Mouse (Mus musculus) embryonic facial prominence, embryonic 15.5 days (tissue): ENCODE results near the gene Kif16b. TPM values are rescaled to one million over a fixed set of nuclear protein-coding genes. Genes with fewer than 3 reads are reported as not detected.

ENCODE experiments used
- ATAC-seq: fragments of 200-750 bp; cut with Nextera tagmentation; 2 replicates; pipeline ENCODE4 v1.8.0; 2017; ENCODE audit warnings: low read depth, moderate TSS enrichment; ENCODE audit not compliant: insufficient number of reproducible peaks, low FRiP score, low TSS enrichment
- H3K27ac ChIP-seq: fragments of 300-500 bp; sonication (generic); replicated peaks from 2 replicates; pipeline ENCODE4 v1.5.1; 2015; ENCODE audit warnings: mild to moderate bottlenecking, inconsistent platforms
- H3K27me3 ChIP-seq: fragments of 300-500 bp; sonication (generic); 2 replicates; pipeline ENCODE4 v1.6.1; 2015; ENCODE audit warnings: inconsistent platforms
- H3K36me3 ChIP-seq: fragments of 300-500 bp; sonication (generic); 2 replicates; pipeline ENCODE4 v1.6.1; 2015; ENCODE audit warnings: mild to moderate bottlenecking, inconsistent platforms
- H3K4me1 ChIP-seq: fragments of 300-500 bp; sonication (generic); 2 replicates; pipeline ENCODE4 v1.6.1; 2015; ENCODE audit warnings: inconsistent platforms
- H3K4me2 ChIP-seq: fragments of 300-500 bp; sonication (generic); replicated peaks from 2 replicates; pipeline ENCODE4 v1.6.1; 2015; ENCODE audit warnings: mild to moderate bottlenecking, inconsistent platforms
- H3K4me3 ChIP-seq: fragments of 300-500 bp; sonication (generic); replicated peaks from 2 replicates; pipeline ENCODE4 v1.5.1; 2015; ENCODE audit warnings: mild to moderate bottlenecking, inconsistent platforms
- H3K9ac ChIP-seq: fragments of 300-500 bp; sonication (generic); 2 replicates; pipeline ENCODE4 v1.6.1; 2015; ENCODE audit warnings: inconsistent platforms
- H3K9me3 ChIP-seq: fragments of 300-500 bp; sonication (generic); replicated peaks from 2 replicates; pipeline ENCODE4 v1.6.1; 2016; ENCODE audit warnings: inconsistent platforms
- WGBS: fragments of 180-500 bp; shearing (Covaris S2); methylation state at CpG from one replicate; pipeline ENCODE4 v1.1.7; 2015; 5-methylcytosine and 5-hydroxymethylcytosine counted together
- polyA plus RNA-seq: library from polyadenylated mRNA; unstranded; fragments of >200 nt; fragmentation: Nextera tagmentation; extraction: Ambion mirVana; gene quantifications from 2 replicates; pipeline ENCODE4 v1.2.1, GENCODE M21; 2015

Gene Kif16b
- polyA plus RNA-seq, 1 experiment from 2014 or later, result 10.9 TPM

DNA sequence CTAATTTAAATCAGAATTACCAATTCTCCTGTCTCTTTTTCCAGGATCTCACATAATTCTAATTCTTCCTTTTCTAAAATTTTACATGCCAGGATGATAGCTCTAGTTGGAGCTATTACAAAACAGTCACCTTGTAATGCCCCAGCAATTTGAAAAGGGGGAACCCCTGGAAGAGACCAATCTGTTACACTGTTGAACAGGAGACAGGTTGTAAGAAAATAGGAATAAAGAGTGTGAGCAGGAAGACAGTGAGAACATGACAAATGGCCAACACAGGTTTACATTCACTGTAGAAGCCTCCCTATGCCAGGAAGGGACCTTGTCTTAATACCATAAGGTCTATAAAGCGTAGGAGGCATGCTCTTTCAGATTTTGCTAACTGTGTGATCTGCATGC lies 206.4 kb downstream of the Kif16b start:
- Histone ChIP-seq H3K27me3 (no peaks in the 10 kb centered on the region), H3K9me3 (no peaks in the 10 kb centered on the region), H3K36me3 (no peaks in the 10 kb centered on the region), H3K4me1 (no peaks in the 10 kb centered on the region), H3K27ac (no peak overlapping the region), H3K4me3 (no peak overlapping the region), H3K4me2 (no peak overlapping the region), H3K9ac (no peak overlapping the region)
- ATAC-seq, result no peak
- WGBS, result 91% methylated on average over 1 of the region's 1 CpGs

GRCm38 (mm10) chr2:142694019-142694935 lies 207.1 kb downstream of the Kif16b start:
- Histone ChIP-seq H3K9ac (no peak overlapping the region), H3K4me3 (no peak overlapping the region)
- ATAC-seq, result no peak

GRCm38 (mm10) chr2:142693461-142693860 lies 207.9 kb downstream of the Kif16b start:
- H3K9ac ChIP-seq, result no peak overlapping the region
- no peak for ATAC-seq
- H3K4me3 ChIP-seq, result no peak overlapping the region
- no peaks in the 10 kb centered on the region for H3K27me3 ChIP-seq
- H3K27ac ChIP-seq, result no peak overlapping the region
- no peaks in the 10 kb centered on the region for H3K9me3 ChIP-seq
- H3K4me1 ChIP-seq, result no peaks in the 10 kb centered on the region
- no peak overlapping the region for H3K4me2 ChIP-seq
- 96% methylated on average over 1 of the region's 1 CpGs for WGBS
- no peaks in the 10 kb centered on the region for H3K36me3 ChIP-seq

More at GRCm38 (mm10) chr2:142694019-142694935, 207.1 kb downstream of the Kif16b start:
- Histone ChIP-seq H3K27ac (no peak overlapping the region), H3K4me1 (no peaks in the 10 kb centered on the region), H3K27me3 (no peaks in the 10 kb centered on the region), H3K9me3 (no peaks in the 10 kb centered on the region), H3K4me2 (no peak overlapping the region), H3K36me3 (no peaks in the 10 kb centered on the region)
- WGBS, result 67% methylated on average over 3 of the region's 3 CpGs

- Histone ChIP-seq H3K9me3 (no peaks in the 10 kb centered on the region), H3K36me3 (no peaks in the 10 kb centered on the region), H3K27ac (no peak overlapping the region), H3K4me3 (no peak overlapping the region), H3K4me1 (no peaks in the 10 kb centered on the region), H3K4me2 (no peak overlapping the region), H3K27me3 (no peaks in the 10 kb centered on the region), H3K9ac (no peak overlapping the region)
- no peak for ATAC-seq
- 83% methylated on average over 2 of the region's 2 CpGs for WGBS
These were observed 211.8 kb downstream of the Kif16b start for GRCm38 (mm10) chr2:142689496-142689895.

GRCm38 (mm10) chr2:142687936-142688514 lies 213.3 kb downstream of the Kif16b start:
- Histone ChIP-seq H3K4me2 (no peak overlapping the region), H3K9ac (no peak overlapping the region), H3K4me3 (no peak overlapping the region), H3K9me3 (no peaks in the 10 kb centered on the region), H3K27me3 (no peaks in the 10 kb centered on the region), H3K27ac (no peak overlapping the region), H3K4me1 (no peaks in the 10 kb centered on the region), H3K36me3 (no peaks in the 10 kb centered on the region)
- ATAC-seq, result no peak
- WGBS, result 90% methylated on average over 4 of the region's 4 CpGs

DNA sequence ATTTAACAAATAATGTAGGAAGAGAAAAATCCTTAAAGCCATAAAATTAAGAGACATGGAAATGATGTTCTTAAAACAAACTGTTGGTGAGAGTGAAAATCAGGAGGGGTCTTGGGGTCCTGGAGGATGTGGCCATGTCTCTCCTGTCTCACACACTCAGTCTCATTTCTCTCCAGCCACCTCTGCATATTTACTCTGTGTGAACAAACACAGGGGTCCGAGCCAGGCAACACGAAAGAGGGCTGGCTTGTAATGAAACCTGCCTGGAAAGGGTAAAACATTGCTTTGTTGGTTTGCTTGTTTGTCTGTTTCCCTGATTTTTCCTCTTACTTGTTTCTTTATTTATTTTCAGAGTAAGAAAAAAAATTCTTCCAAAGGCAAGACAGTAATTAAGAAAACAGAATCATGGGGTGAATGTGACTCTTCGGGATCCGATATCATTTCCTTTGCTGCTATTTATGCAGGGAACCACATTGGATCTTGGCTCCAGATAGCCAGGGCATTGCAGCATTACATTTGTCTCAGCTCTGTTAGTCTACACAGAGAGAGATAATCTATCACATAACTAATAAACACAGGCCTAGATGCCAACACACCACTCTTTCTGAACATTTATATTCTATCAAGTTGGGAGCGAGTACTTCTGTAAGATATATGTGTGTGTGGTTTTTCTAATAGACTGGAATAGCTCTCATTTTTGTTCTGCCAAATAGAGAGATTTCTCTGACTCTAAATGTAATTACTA lies 218.2 kb downstream of the Kif16b start:
- 72% methylated on average over 5 of the region's 5 CpGs for WGBS
- no peaks in the 10 kb centered on the region for H3K27me3 ChIP-seq
- no peak overlapping the region for H3K27ac ChIP-seq
- no peaks in the 10 kb centered on the region for H3K4me1 ChIP-seq
- H3K9ac ChIP-seq, result no peak overlapping the region
- no peaks in the 10 kb centered on the region for H3K9me3 ChIP-seq
- H3K4me2 ChIP-seq, result no peak overlapping the region
- H3K4me3 ChIP-seq, result no peak overlapping the region
- ATAC-seq, result no peak
- no peaks in the 10 kb centered on the region for H3K36me3 ChIP-seq

GRCm38 (mm10) chr2:142668426-142668825 lies 232.9 kb downstream of the Kif16b start:
- WGBS, result 86% methylated on average over 3 of the region's 3 CpGs
- no peak overlapping the region for H3K9ac ChIP-seq

DNA sequence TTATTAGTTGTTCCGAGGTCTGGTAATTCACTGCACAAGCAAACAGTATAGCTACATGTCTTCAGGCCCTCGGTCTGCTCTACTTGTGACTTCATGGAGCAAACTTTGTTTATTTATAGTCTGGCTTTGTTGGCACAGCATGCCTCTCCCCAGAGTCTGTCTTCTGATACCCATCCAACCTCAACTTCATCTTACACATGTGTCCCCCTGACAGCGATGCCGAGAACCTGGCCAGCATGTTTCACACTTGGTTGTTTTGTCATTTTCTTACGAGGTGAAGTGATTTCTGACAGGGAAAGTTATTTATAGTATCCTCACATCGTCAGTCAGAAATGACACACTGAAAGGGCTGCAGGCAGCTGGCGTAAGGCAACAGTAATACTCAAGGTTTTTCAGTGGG lies 249.7 kb downstream of the Kif16b start:
- Histone ChIP-seq H3K4me3 (no peak overlapping the region), H3K4me1 (no peaks in the 10 kb centered on the region), H3K27me3 (no peaks in the 10 kb centered on the region), H3K27ac (no peak overlapping the region), H3K9ac (no peak overlapping the region), H3K9me3 (no peaks in the 10 kb centered on the region), H3K36me3 (no peaks in the 10 kb centered on the region), H3K4me2 (no peak overlapping the region)
- 47% methylated on average over 7 of the region's 7 CpGs for whole genome bisulfite sequencing
- no peak for ATAC-seq

More at GRCm38 (mm10) chr2:142668426-142668825, 232.9 kb downstream of the Kif16b start:
- H3K4me3 ChIP-seq, result no peak overlapping the region
- H3K9me3 ChIP-seq, result no peaks in the 10 kb centered on the region
- no peaks in the 10 kb centered on the region for H3K27me3 ChIP-seq
- ATAC-seq, result no peak
- no peaks in the 10 kb centered on the region for H3K36me3 ChIP-seq
- no peak overlapping the region for H3K27ac ChIP-seq
- no peak overlapping the region for H3K4me2 ChIP-seq
- no peaks in the 10 kb centered on the region for H3K4me1 ChIP-seq

GRCm38 (mm10) chr2:142648023-142648453 lies 253.3 kb downstream of the Kif16b start:
- Histone ChIP-seq H3K4me1 (no peaks in the 10 kb centered on the region), H3K36me3 (no peaks in the 10 kb centered on the region), H3K9ac (no peak overlapping the region), H3K4me2 (no peak overlapping the region), H3K9me3 (no peaks in the 10 kb centered on the region), H3K4me3 (no peak overlapping the region), H3K27ac (no peak overlapping the region; the same call in 1 of the 2 replicates), H3K27me3 (no peaks in the 10 kb centered on the region)
- WGBS, result 71% methylated on average over 8 of the region's 8 CpGs
- no peak; the same call in 1 of the 2 replicates for ATAC-seq

DNA sequence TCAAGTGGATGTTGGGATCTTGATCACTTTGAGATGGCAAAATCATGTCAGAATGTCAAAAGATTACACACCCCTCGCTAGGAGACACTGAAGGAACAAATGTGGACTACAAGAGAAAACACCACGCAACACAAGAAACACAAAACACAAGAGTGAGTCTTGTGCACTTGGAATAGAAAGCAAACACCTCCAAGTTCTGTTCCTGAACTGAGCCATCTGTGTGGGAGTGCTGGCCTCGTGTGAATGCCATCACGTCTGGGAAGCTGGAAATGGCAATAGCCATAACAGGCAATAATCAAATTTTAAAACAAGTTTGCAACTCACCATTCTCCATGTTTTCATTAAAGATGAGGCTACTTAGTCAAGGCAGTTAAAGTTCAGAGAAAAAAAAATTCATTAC lies 254.5 kb downstream of the Kif16b start:
- no peaks in the 10 kb centered on the region for H3K4me1 ChIP-seq
- H3K9me3 ChIP-seq, result no peaks in the 10 kb centered on the region
- H3K4me2 ChIP-seq, result no peak overlapping the region
- H3K36me3 ChIP-seq, result no peaks in the 10 kb centered on the region
- H3K4me3 ChIP-seq, result no peak overlapping the region
- 74% methylated on average over 4 of the region's 4 CpGs for WGBS
- no peak overlapping the region for H3K27ac ChIP-seq
- H3K9ac ChIP-seq, result no peak overlapping the region
- no peaks in the 10 kb centered on the region for H3K27me3 ChIP-seq
- no peak for ATAC-seq

GRCm38 (mm10) chr2:142641766-142642165 lies 259.6 kb downstream of the Kif16b start:
- Histone ChIP-seq H3K27ac (no peak overlapping the region), H3K4me1 (no peaks in the 10 kb centered on the region), H3K4me2 (no peak overlapping the region), H3K27me3 (no peaks in the 10 kb centered on the region), H3K9ac (no peak overlapping the region), H3K9me3 (no peaks in the 10 kb centered on the region), H3K36me3 (no peaks in the 10 kb centered on the region), H3K4me3 (no peak overlapping the region)
- 76% methylated on average over 2 of the region's 2 CpGs for WGBS
- no peak for ATAC-seq
